Mouse (Mus musculus) limb, embryonic 10.5 days (tissue): ENCODE data around the gene Grk2. TPM values are rescaled to one million over a fixed set of nuclear protein-coding genes. Genes with fewer than 3 reads are reported as not detected.

Experiments
- DNase-seq: peaks from one replicate; pipeline ENCODE4 v3.0.0-alpha.2; 2017; ENCODE audit warnings: low spot score
- H3K27ac ChIP-seq: fragments of 300-500 bp; sonication (generic); 2 replicates; pipeline ENCODE4 v1.5.1; 2016; ENCODE audit warnings: mild to moderate bottlenecking
- H3K27me3 ChIP-seq: fragments of 300-500 bp; sonication (generic); 2 replicates; pipeline ENCODE4 v1.6.1; 2016; ENCODE audit warnings: low read depth, mild to moderate bottlenecking; ENCODE audit not compliant: poor library complexity, severe bottlenecking
- H3K36me3 ChIP-seq: fragments of 300-500 bp; sonication (generic); 2 replicates; pipeline ENCODE4 v1.6.1; 2016; ENCODE audit warnings: mild to moderate bottlenecking, moderate library complexity
- H3K4me1 ChIP-seq: fragments of 300-500 bp; sonication (generic); 2 replicates; pipeline ENCODE4 v1.6.1; 2016
- H3K4me3 ChIP-seq: fragments of 300-500 bp; sonication (generic); 2 replicates; pipeline ENCODE4 v1.5.1; 2016; ENCODE audit warnings: mild to moderate bottlenecking, moderate library complexity
- H3K9me3 ChIP-seq: fragments of 300-500 bp; sonication (generic); replicated peaks from 2 replicates; pipeline ENCODE4 v1.6.1; 2016; ENCODE audit warnings: mild to moderate bottlenecking
- WGBS: fragments of 180-500 bp; shearing (Covaris S2); methylation state at CpG from one replicate; pipeline ENCODE4 v1.1.7; 2016; 5-methylcytosine and 5-hydroxymethylcytosine counted together
- polyA plus RNA-seq: library from polyadenylated mRNA; unstranded; fragments of >200 nt; fragmentation: Nextera tagmentation; extraction: Ambion mirVana; gene quantifications from 2 replicates; pipeline ENCODE4 v1.2.1, GENCODE M21; 2016

Gene Grk2
- polyA plus RNA-seq, 1 experiment from 2014 or later, result 14.6 TPM

GRCm38 (mm10) chr19:4321622-4322021 is 15.6 kb upstream of the Grk2 start:
- H3K27ac ChIP-seq, result no peak overlapping the region
- no peaks in the 10 kb centered on the region for H3K27me3 ChIP-seq
- peaks cover 99% of the 10 kb centered on the region for H3K36me3 ChIP-seq
- DNase-seq, result no peak
- H3K4me1 ChIP-seq, result no peaks in the 10 kb centered on the region
- H3K9me3 ChIP-seq, result no peaks in the 10 kb centered on the region
- H3K4me3 ChIP-seq, result no peak overlapping the region
- 100% methylated on average over 1 of the region's 1 CpGs for WGBS

- no peak for DNase-seq
- H3K4me1 ChIP-seq, result no peaks in the 10 kb centered on the region
- H3K27me3 ChIP-seq, result no peaks in the 10 kb centered on the region
- H3K9me3 ChIP-seq, result no peaks in the 10 kb centered on the region
- H3K27ac ChIP-seq, result no peak overlapping the region
- H3K36me3 ChIP-seq, result peaks cover 90% of the 10 kb centered on the region
- no peak overlapping the region for H3K4me3 ChIP-seq
- WGBS, result 96% methylated on average over 4 of the region's 4 CpGs
Observed at GRCm38 (mm10) chr19:4319272-4319671, 13.2 kb upstream of the Grk2 start.

GRCm38 (mm10) chr19:4317181-4317580 is 11.2 kb upstream of the Grk2 start:
- no peak for DNase-seq
- Histone ChIP-seq H3K27ac (no peak overlapping the region), H3K9me3 (no peaks in the 10 kb centered on the region), H3K4me3 (no peak overlapping the region), H3K4me1 (no peaks in the 10 kb centered on the region), H3K27me3 (no peaks in the 10 kb centered on the region), H3K36me3 (peaks cover 79% of the 10 kb centered on the region)
- WGBS, result 92% methylated on average over 3 of the region's 3 CpGs

GRCm38 (mm10) chr19:4315223-4315944 is 9.4 kb upstream of the Grk2 start:
- 76% methylated on average over 6 of the region's 6 CpGs for WGBS
- H3K36me3 ChIP-seq, result peaks cover 62% of the 10 kb centered on the region

GRCm38 (mm10) chr19:4309776-4310185 is 3.8 kb upstream of the Grk2 start:
- Histone ChIP-seq H3K27ac (no peak overlapping the region), H3K9me3 (no peaks in the 10 kb centered on the region), H3K36me3 (peaks cover 12% of the 10 kb centered on the region), H3K4me1 (peaks cover 13% of the 10 kb centered on the region), H3K4me3 (no peak overlapping the region), H3K27me3 (no peaks in the 10 kb centered on the region)
- peak; percentile 72 for DNase-seq

More at GRCm38 (mm10) chr19:4315223-4315944, 9.4 kb upstream of the Grk2 start:
- H3K9me3 ChIP-seq, result no peaks in the 10 kb centered on the region
- DNase-seq, result peak; percentile 28
- no peak overlapping the region for H3K27ac ChIP-seq
- no peaks in the 10 kb centered on the region for H3K27me3 ChIP-seq
- H3K4me3 ChIP-seq, result no peak overlapping the region
- no peaks in the 10 kb centered on the region for H3K4me1 ChIP-seq

GRCm38 (mm10) chr19:4309302-4309701 is 3.3 kb upstream of the Grk2 start:
- no peak overlapping the region for H3K4me3 ChIP-seq
- peaks cover 18% of the 10 kb centered on the region for H3K4me1 ChIP-seq
- peaks cover 10% of the 10 kb centered on the region for H3K36me3 ChIP-seq
- WGBS, result 95% methylated on average over 4 of the region's 4 CpGs
- no peak overlapping the region for H3K27ac ChIP-seq
- no peaks in the 10 kb centered on the region for H3K27me3 ChIP-seq
- no peaks in the 10 kb centered on the region for H3K9me3 ChIP-seq
- DNase-seq, result no peak

GRCm38 (mm10) chr19:4305491-4306189 is 382 bp downstream of the Grk2 start:
- no peaks in the 10 kb centered on the region for H3K27me3 ChIP-seq
- peak overlapping the region; percentile 93 for H3K27ac ChIP-seq
- H3K4me3 ChIP-seq, result peak overlapping the region; percentile 89
- H3K36me3 ChIP-seq, result no peaks in the 10 kb centered on the region
- DNase-seq, result peak; percentile 76
- WGBS, result 3% methylated on average over 68 of the region's 68 CpGs
- H3K4me1 ChIP-seq, result peaks cover 55% of the 10 kb centered on the region
- no peaks in the 10 kb centered on the region for H3K9me3 ChIP-seq

GRCm38 (mm10) chr19:4304871-4305321 is 1.1 kb downstream of the Grk2 start:
- H3K36me3 ChIP-seq, result 0 out of 2 replicates have a peak, but pooled peaks cover 3% of the 10 kb centered on the region
- peak overlapping the region; percentile 93; the same call in 1 of the 2 replicates for H3K27ac ChIP-seq
- DNase-seq, result no peak
- H3K4me1 ChIP-seq, result peaks cover 62% of the 10 kb centered on the region
- H3K27me3 ChIP-seq, result no peaks in the 10 kb centered on the region
- H3K9me3 ChIP-seq, result no peaks in the 10 kb centered on the region
- 58% methylated on average over 4 of the region's 4 CpGs for WGBS
- peak overlapping the region; percentile 89 for H3K4me3 ChIP-seq

- 0 out of 2 replicates have a peak, but pooled peaks cover 3% of the 10 kb centered on the region for H3K36me3 ChIP-seq
- 82% methylated on average over 5 of the region's 5 CpGs for WGBS
- peak overlapping the region; percentile 89 for H3K4me3 ChIP-seq
- no peaks in the 10 kb centered on the region for H3K9me3 ChIP-seq
- peaks cover 68% of the 10 kb centered on the region for H3K4me1 ChIP-seq
- H3K27me3 ChIP-seq, result no peaks in the 10 kb centered on the region
- peak overlapping the region; percentile 20; the same call in 1 of the 2 replicates for H3K27ac ChIP-seq
- DNase-seq, result no peak
Observed at GRCm38 (mm10) chr19:4304251-4304821, 1.7 kb downstream of the Grk2 start.

- H3K27ac ChIP-seq, result no peak overlapping the region
- H3K9me3 ChIP-seq, result no peaks in the 10 kb centered on the region
- 0 out of 2 replicates have a peak, but pooled peaks cover 3% of the 10 kb centered on the region for H3K36me3 ChIP-seq
- H3K4me3 ChIP-seq, result no peak overlapping the region
- H3K27me3 ChIP-seq, result no peaks in the 10 kb centered on the region
- no peak for DNase-seq
- 91% methylated on average over 5 of the region's 5 CpGs for WGBS
- peaks cover 72% of the 10 kb centered on the region for H3K4me1 ChIP-seq
Observed at GRCm38 (mm10) chr19:4303640-4303995, 2.4 kb downstream of the Grk2 start.

- DNase-seq, result no peak
- no peaks in the 10 kb centered on the region for H3K9me3 ChIP-seq
- peak overlapping the region; percentile 74; the same call in 1 of the 2 replicates for H3K27ac ChIP-seq
- 71% methylated on average over 7 of the region's 7 CpGs for WGBS
- H3K4me1 ChIP-seq, result peaks cover 72% of the 10 kb centered on the region
- H3K27me3 ChIP-seq, result no peaks in the 10 kb centered on the region
- H3K4me3 ChIP-seq, result peak overlapping the region; percentile 34
- H3K36me3 ChIP-seq, result peaks cover 7% of the 10 kb centered on the region
Observed at GRCm38 (mm10) chr19:4302936-4303639, 2.9 kb downstream of the Grk2 start.

GRCm38 (mm10) chr19:4301735-4302651 is 4.0 kb downstream of the Grk2 start:
- DNase-seq, result no peak
- Histone ChIP-seq H3K27ac (peak overlapping the region; percentile 74), H3K4me3 (peak overlapping the region; percentile 34), H3K27me3 (no peaks in the 10 kb centered on the region), H3K4me1 (peaks cover 72% of the 10 kb centered on the region), H3K9me3 (no peaks in the 10 kb centered on the region), H3K36me3 (peaks cover 13% of the 10 kb centered on the region)
- WGBS, result 36% methylated on average over 21 of the region's 21 CpGs
